Mouse (Mus musculus) kidney, postnatal 10 days (tissue): ENCODE data around the gene Doc2b.

Experiments used
- DNase-seq: peaks from one replicate; pipeline ENCODE4 v3.0.0; 2021; ENCODE audit warnings: mixed read lengths

Doc2b gene

DNA sequence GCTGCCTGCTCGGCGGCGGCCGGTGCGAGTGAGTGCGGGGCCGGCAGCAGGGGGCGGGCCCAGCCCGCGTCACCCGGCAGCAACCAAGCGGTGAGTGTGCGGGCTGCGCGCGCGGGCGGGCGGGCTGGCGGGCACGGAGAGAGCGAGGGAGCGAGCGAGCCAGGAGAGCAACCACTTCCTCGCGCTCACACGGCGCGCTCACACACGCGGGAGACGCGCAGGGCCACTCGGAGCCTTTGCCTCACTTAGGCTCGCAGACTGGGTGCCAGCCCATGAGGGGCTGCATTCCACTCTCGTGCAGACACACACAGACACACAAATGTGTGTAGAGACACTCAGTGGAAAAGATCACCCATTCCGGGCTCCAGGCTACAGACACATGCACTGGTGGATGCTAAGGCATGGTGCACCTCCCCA is at the start of gene Doc2b:
Doc2b (minus strand) TSS at position 21 of the 417 bp plus-strand sequence.
- DNase-seq = peak; percentile 57

- no peak for DNase-seq
Measured at GRCm38 (mm10) chr11:75842904-75843619, 47.2 kb upstream of the Doc2b start.

- peak; percentile 55 for DNase-seq
Measured at GRCm38 (mm10) chr11:75841503-75841902, 45.7 kb upstream of the Doc2b start.

DNA sequence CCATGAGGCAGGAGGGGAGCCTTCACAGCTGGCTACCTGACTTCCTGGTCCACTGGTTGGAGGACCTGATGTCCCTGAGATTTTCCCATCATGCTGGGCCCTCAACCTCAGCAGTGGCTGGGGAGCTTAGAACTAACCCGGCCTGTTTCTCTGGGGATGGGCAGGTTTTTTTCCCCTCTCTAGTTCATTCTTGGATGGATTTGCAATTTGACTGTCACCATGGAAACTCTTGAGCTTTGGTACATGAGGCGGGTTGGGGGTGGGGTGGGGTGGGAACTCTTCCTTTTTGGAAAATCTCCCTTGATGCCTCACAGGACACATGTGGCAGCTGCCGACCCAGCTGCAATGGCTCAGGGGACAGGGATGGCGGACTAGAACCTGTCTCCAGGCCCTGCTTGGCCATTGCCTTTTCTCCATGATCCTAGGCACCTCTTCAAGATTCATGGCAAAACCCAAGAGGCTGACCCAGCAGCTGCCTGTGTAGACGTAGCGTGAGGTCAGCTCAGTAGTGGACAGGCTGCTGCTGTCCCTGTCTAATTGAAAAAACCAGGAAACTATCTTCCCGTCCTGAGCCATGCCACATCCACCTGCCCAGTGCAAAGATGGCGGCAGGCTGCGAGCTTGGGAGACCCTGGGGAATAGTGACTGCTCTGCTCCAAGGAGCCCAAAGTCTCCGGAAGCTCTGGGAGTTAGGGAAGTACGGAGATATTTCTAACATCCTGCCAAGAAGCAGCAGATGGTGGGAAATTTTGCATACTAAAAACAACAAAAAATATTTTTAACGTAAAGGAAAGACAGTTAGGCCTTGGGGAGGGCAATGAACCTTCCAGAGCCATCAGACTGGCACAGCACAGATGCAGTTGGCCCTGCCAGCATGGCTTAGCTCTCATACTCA is 43.9 kb upstream of the Doc2b start:
- DNase-seq = no peak

DNA sequence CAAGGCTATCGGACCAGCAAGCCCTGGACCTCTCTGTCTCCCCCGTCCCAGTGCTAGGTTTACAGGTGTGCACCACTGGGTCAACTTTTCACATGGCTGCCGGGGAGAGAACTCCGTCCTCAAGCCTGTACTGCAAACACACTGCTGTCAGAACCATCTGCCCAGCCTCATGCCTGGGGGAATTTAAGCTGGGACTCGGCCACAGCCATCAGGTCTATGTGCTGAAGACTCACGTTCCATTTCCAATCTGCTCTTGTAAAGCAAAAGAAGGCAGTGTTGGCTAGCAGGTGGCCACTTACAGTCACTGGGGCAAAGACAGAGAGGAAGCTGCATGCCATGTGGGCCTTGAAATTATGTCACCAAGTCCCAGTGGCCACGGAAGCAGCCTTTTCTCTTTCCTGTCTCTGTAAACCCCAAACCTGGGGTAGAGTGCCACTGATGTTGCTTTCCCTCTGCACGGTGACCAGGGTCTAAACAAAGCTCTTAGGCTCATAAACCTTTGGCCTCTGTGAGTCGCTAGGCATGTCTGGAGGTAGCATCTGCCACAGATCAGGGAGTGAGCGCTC is 43.1 kb upstream of the Doc2b start:
- DNase-seq = no peak

GRCm38 (mm10) chr11:75836240-75836610 is 40.4 kb upstream of the Doc2b start:
- DNase-seq = no peak

GRCm38 (mm10) chr11:75835587-75836239 is 39.9 kb upstream of the Doc2b start:
- DNase-seq = no peak

DNA sequence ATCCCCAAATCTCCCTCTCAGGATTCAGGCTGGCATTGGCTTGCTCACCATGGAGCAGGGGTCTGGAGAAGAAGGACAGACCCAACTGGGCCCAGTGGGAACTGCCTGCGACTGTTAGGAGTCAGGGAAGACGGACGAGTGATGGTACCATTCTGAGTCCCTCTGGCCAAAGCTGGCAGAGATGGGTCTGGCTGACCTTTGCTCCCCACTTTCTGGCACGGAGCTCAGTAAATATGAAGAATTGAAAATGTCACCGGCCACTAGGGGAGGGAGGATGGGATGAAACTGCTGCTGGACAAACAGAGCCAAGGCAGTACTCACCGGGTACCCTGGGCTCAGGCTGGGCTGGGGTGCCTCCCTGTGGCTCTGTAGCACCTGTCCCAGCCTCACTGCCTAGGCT is 37.2 kb upstream of the Doc2b start:
- no peak for DNase-seq

DNA sequence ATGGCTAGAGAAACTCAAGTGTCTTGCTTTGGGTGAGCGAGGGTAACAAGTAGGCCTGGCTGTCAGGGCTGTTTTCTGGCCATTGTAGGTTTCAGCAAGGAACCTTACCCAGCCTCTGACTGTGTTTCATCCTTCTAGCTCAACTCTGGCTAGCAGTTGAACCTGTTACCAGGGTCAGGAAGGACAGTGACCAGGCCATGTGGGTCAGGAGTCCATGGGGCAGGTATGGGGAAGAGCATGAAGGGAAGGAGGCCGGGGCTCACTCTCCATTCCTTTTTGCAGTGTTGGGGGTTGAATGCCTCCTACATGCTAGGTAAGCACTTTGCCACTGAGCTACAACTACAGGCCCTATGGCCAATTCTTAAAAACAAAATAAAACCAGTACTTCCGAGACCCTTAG is 34.5 kb upstream of the Doc2b start:
- DNase-seq = no peak

DNA sequence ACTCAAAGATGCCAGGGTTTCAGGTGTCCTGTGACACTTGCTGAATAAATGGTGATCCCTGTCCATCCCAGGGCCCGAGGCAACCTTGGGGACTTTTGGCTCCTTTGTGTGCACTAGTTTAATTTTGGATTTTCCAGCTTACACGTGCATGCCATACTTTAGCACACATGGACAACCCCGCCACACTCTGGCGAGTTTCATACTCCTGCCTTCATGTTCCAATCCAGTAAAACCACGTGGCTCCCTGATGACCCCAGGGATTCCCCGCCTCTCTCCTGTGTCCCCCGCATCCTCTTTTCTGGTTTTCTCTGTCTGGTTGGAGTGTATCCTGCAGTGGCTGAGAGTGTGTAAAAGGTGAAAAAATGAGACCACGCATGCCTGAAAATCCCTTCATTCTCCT is 31.6 kb upstream of the Doc2b start:
- no peak for DNase-seq

DNA sequence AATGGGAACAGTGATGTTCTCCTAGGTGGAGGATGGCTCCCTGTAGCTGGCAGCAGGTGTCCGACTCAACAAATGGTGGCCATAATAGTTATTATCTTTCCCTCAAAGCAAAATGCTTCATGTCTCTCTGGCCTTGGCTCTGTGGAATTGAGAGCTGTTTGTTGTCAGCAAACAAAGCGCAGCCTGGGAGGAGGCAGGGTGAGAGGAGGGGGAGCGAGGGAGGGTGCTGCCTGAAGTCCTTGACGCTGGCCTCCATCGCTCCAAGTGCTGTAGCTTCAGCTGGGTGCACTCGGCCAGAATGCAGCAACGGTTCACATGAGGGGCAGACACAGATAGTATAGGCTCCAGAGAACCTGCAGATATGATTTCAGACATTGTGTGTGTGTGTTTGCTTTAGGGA is 27.7 kb upstream of the Doc2b start:
- DNase-seq = no peak

- peak; percentile 39 for DNase-seq
Measured at GRCm38 (mm10) chr11:75813085-75813484, 17.2 kb upstream of the Doc2b start.

GRCm38 (mm10) chr11:75811900-75812299 is 16.1 kb upstream of the Doc2b start:
- peak; percentile 94 for DNase-seq

DNA sequence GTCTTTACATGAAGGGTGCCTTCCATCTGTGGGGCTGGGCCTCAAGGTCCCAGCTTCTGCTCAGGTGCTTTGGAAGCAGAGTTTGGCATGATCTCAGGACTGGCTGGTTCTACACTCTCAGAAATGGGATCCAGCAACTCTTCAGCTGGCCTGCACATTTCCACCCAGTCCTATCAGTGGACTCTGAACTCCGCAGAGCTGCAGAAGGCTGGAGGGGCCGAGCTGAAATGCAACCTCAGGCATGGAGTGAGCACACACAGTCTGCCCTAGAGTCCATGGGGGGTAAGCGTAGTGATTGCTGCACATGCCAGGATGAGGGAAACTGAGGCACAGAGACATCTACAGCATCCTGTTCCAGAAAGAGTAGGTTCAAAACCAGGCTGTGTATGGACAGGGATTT is 14.7 kb upstream of the Doc2b start:
- DNase-seq = no peak

DNA sequence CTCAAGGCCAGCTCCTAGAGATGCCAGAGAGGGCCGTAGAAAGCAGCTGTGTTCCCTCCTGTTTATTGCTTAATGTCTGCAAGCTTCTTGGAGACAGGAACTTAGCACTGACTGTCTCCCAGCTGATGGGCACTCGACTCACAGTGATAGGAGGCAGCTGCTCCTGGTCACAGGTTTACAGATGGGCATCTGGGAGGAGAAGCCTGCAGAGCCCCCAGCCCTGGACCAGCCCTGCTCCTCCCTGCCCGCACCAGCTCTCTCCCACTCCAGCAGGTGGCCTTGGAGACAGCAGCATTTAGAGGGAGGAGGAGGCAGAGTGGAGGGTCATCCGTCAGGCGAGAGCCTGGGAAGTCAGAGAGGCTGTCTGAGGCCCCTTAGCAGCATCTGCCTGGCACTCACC is 11.6 kb upstream of the Doc2b start:
- DNase-seq = peak; percentile 57

DNA sequence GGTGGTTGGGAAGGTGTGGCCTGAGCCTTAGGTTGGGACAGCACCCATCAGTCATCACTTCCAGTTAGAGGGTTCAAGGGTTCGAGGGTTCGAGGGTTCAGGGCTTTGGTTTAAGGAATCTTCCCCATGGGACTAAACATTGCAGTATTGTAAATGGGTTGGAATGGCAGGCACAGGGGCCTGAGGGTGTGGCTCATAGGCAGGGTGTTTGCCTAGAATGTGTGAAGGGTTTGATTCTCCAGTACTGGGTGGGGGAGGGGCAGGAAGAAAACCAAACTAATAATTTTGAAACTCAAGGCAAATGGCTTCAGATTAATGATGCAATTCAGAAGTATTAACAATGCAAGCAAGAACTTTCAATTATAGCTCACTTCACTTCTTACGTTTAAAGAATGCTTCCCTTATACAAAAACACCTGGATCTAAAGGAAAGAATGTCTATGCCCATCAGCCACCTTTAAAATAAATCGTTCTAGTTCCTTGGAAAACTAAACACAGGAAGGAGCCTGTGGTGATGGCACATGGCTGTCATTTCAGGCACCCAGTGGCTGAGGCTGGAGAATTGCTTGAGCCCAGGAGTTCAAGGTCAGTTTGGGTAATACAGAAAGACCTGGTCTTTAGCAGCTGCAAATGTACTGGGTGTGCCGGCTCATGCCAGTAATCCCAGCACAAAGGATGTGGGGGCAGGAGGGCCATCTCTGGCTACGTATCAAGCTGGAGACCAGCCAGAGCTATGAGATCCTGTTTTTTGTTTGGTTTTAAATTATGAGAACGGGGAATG is 6.1 kb upstream of the Doc2b start:
- no peak for DNase-seq

- DNase-seq = no peak
Measured at GRCm38 (mm10) chr11:75801369-75801768, 5.5 kb upstream of the Doc2b start.

- DNase-seq = no peak
Measured at GRCm38 (mm10) chr11:75796536-75797246, 842 bp upstream of the Doc2b start.

GRCm38 (mm10) chr11:75795321-75795636 is 570 bp downstream of the Doc2b start:
- DNase-seq = peak; percentile 42

GRCm38 (mm10) chr11:75794602-75795320 is 1.1 kb downstream of the Doc2b start:
- no peak for DNase-seq

DNA sequence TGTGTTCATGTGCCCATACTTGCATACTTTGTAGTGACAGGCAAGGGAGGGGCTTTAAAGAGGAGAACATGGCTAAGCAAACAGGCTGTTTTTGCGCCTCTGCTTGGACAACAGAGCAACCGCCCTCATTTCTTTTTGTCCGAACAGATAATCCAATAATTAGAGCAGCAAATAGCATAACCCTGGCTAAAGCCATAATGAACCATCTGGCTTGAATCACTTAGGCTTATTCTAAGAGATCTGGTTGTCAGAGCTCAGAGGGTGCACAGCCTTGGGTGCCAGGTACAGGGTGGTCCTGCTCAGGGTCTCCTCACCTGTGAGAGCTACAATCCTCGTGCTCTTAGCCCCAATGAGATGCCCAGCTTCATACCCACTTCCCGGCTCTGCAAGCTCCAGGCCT is 2.5 kb downstream of the Doc2b start:
- DNase-seq = no peak
